Mouse (Mus musculus) splenic B cell, adult 2 months (primary cell): ENCODE results near the gene Abca9.

Experiments
- DNase-seq: peaks from one replicate; pipeline ENCODE4 v3.0.0-alpha.2; 2011; ENCODE audit warnings: low read depth, low spot score
- H3K27me3 ChIP-seq: 2 replicates; pipeline ENCODE4 v1.6.1; 2012; ENCODE audit warnings: mild to moderate bottlenecking, low read length, moderate library complexity, mixed read lengths; ENCODE audit not compliant: control insufficient read depth, poor library complexity, insufficient read depth, severe bottlenecking
- H3K36me3 ChIP-seq: 2 replicates; pipeline ENCODE4 v1.6.1; 2012; ENCODE audit warnings: mild to moderate bottlenecking, low read length, moderate library complexity, mixed read lengths; ENCODE audit not compliant: control insufficient read depth, poor library complexity, insufficient read depth, severe bottlenecking

The Abca9 gene

GRCm38 (mm10) chr11:110167459-110168251, at the start of gene Abca9:
Abca9 (minus strand) TSS chr11:110168196.
- DNase-seq = no peak
- no peaks in the 10 kb centered on the region for H3K36me3 ChIP-seq
- no peaks in the 10 kb centered on the region for H3K27me3 ChIP-seq

- Histone ChIP-seq H3K27me3 (no peaks in the 10 kb centered on the region), H3K36me3 (no peaks in the 10 kb centered on the region)
- DNase-seq = no peak
Measured at GRCm38 (mm10) chr11:110217118-110217517, 49.1 kb upstream of the Abca9 start.

- no peaks in the 10 kb centered on the region for H3K27me3 ChIP-seq
- no peaks in the 10 kb centered on the region for H3K36me3 ChIP-seq
- no peak for DNase-seq
Measured at GRCm38 (mm10) chr11:110203930-110204329, 35.9 kb upstream of the Abca9 start.

GRCm38 (mm10) chr11:110198882-110199281, 30.9 kb upstream of the Abca9 start:
- H3K27me3 ChIP-seq = no peaks in the 10 kb centered on the region
- no peak for DNase-seq
- no peaks in the 10 kb centered on the region for H3K36me3 ChIP-seq

- DNase-seq = no peak
- H3K27me3 ChIP-seq = no peaks in the 10 kb centered on the region
- no peaks in the 10 kb centered on the region for H3K36me3 ChIP-seq
Measured at GRCm38 (mm10) chr11:110196561-110197306, 28.7 kb upstream of the Abca9 start.

- Histone ChIP-seq H3K36me3 (no peaks in the 10 kb centered on the region), H3K27me3 (no peaks in the 10 kb centered on the region)
- no peak for DNase-seq
Measured at GRCm38 (mm10) chr11:110195310-110195709, 27.3 kb upstream of the Abca9 start.

- Histone ChIP-seq H3K36me3 (no peaks in the 10 kb centered on the region), H3K27me3 (no peaks in the 10 kb centered on the region)
- DNase-seq = no peak
Measured at GRCm38 (mm10) chr11:110171212-110171611, 3.2 kb upstream of the Abca9 start.

- Histone ChIP-seq H3K27me3 (no peaks in the 10 kb centered on the region), H3K36me3 (no peaks in the 10 kb centered on the region)
- no peak for DNase-seq
Measured at GRCm38 (mm10) chr11:110165822-110166221, 2.2 kb downstream of the Abca9 start.

GRCm38 (mm10) chr11:110165409-110165808, 2.6 kb downstream of the Abca9 start:
- DNase-seq = no peak
- Histone ChIP-seq H3K36me3 (no peaks in the 10 kb centered on the region), H3K27me3 (no peaks in the 10 kb centered on the region)

- Histone ChIP-seq H3K36me3 (no peaks in the 10 kb centered on the region), H3K27me3 (no peaks in the 10 kb centered on the region)
- DNase-seq = no peak
Measured at GRCm38 (mm10) chr11:110157059-110157458, 10.9 kb downstream of the Abca9 start.

- no peaks in the 10 kb centered on the region for H3K27me3 ChIP-seq
- DNase-seq = no peak
- no peaks in the 10 kb centered on the region for H3K36me3 ChIP-seq
Measured at GRCm38 (mm10) chr11:110155985-110156384, 12.0 kb downstream of the Abca9 start.

- DNase-seq = no peak
- Histone ChIP-seq H3K36me3 (no peaks in the 10 kb centered on the region), H3K27me3 (no peaks in the 10 kb centered on the region)
Measured at GRCm38 (mm10) chr11:110147640-110148039, 20.4 kb downstream of the Abca9 start.

- H3K36me3 ChIP-seq = no peaks in the 10 kb centered on the region
- DNase-seq = no peak
- H3K27me3 ChIP-seq = no peaks in the 10 kb centered on the region
Measured at GRCm38 (mm10) chr11:110145421-110145820, 22.6 kb downstream of the Abca9 start.

GRCm38 (mm10) chr11:110130760-110131159, 37.2 kb downstream of the Abca9 start:
- Histone ChIP-seq H3K27me3 (no peaks in the 10 kb centered on the region), H3K36me3 (no peaks in the 10 kb centered on the region)
- no peak for DNase-seq

GRCm38 (mm10) chr11:110111137-110111536, 56.9 kb downstream of the Abca9 start:
- Histone ChIP-seq H3K36me3 (no peaks in the 10 kb centered on the region), H3K27me3 (no peaks in the 10 kb centered on the region)
- DNase-seq = no peak
